Mouse (Mus musculus): ENCODE measurements around the gene Mark2.

DNA sequence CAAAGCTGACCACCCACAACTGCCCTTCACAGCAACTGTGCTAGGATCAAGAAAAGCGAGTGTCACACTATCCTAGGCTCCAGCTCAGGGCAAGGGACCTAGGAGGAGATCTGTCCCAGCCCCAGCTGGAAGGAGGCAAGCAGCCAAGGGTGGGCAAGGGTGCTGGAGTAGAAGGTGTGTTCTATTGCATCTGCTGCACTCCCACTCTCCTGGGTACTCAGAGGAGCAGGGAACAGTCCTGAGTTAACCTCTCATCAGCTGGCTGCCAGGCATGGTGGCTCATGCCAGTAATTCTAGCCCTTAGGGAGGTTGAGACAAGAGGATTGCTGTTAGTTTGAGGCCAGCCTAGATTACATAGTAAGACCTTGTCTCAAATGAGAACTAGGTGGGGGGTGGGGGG is 8.3 kb upstream of the Mark2 start:
- TF ChIP-seq EP300 (IDR thresholded peaks at IDR 0.05; ENCODE audit: insufficient read depth, low read depth, low read length) (no peak), CTCF (IDR thresholded peaks at IDR 0.05; ENCODE audit: low read depth, low read length) (no peak), POLR2A (IDR thresholded peaks at IDR 0.05; ENCODE audit: insufficient read depth, low read length) (no peak)
